Mouse (Mus musculus) adrenal gland, postnatal 14 days (tissue): ENCODE data around the gene BC048403. TPM values are rescaled to one million over a fixed set of nuclear protein-coding genes. Genes with fewer than 3 reads are reported as not detected.

Experiments used
- DNase-seq: peaks from one replicate; pipeline ENCODE4 v3.0.0; 2021; ENCODE audit warnings: mixed read lengths
- long read RNA-seq, 2 experiments: library from polyadenylated mRNA; stranded (forward); transcript quantifications; one replicate each; pipeline ENCODE4 v2.0.0; 2021
- total RNA-seq: library from RNA; stranded (reverse); gene quantifications from 2 replicates; pipeline ENCODE4 v1.2.3, GENCODE M21; 2021

BC048403 gene
- total RNA-seq, result 8.5 and 9.0 TPM in 2 replicates
- long read RNA-seq, experiment 1, transcript BC048403-201 (3 exons, 3,123 nt), result major isoform, 11 of 16 reads
- long read RNA-seq, experiment 1, partial matches to known transcripts, result 1 of 16 reads
- long read RNA-seq, experiment 1, other reads (novel, unspliced or antisense), result 3 of 16 reads
- long read RNA-seq, experiment 2, transcript BC048403-201 (3 exons, 3,123 nt), result major isoform, 8 of 9 reads
- long read RNA-seq, experiment 2, partial matches to known transcripts, result 0 of 9 reads
- long read RNA-seq, experiment 2, other reads (novel, unspliced or antisense), result 1 of 9 reads

DNA sequence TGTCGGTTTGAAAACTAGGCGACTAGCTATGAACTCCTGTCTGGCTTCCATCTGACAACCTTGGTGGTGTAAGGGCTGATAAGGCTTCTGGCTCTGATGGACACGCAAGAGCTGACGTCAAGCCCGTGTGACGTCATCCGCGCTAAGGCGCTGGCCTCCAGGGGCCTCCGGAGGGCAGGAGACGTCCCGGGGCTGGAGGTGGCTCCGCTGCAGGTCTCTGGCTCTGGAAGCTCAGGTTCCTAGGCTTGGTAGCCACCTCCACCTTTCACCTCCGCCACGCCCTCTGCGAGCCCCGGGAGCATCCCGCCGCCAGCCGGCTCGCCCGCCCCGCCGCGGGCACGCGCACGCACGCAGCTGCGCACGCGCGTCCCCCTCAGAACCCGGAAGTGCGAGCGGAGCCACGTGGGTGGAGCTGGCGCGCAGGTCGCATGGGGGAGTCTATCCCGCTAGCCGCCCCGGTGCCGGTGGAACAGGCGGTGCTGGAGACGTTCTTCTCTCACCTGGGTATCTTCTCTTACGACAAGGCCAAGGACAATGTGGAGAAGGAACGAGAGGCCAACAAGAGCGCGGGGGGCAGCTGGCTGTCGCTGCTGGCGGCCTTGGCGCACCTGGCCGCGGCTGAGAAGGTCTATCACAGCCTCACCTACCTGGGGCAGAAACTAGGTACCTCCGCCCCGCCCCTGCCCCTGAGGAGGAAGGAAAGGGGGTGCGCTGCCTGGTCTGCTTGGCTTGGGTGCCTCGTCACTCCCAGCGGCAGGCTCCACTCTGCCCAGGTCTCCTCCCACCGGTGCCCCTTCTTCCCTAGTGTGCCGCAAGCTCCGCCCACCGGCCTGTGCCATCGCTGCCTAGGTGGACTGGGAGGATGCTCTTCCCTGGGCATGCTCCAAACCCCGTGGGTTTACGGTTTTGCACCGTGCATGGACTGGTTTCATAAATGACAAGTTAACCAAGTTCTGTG is at the start of gene BC048403:
TSS of gene BC048403 (plus strand) at position 390 of the 958 bp plus-strand sequence.
- DNase-seq, result peak; percentile 94

DNA sequence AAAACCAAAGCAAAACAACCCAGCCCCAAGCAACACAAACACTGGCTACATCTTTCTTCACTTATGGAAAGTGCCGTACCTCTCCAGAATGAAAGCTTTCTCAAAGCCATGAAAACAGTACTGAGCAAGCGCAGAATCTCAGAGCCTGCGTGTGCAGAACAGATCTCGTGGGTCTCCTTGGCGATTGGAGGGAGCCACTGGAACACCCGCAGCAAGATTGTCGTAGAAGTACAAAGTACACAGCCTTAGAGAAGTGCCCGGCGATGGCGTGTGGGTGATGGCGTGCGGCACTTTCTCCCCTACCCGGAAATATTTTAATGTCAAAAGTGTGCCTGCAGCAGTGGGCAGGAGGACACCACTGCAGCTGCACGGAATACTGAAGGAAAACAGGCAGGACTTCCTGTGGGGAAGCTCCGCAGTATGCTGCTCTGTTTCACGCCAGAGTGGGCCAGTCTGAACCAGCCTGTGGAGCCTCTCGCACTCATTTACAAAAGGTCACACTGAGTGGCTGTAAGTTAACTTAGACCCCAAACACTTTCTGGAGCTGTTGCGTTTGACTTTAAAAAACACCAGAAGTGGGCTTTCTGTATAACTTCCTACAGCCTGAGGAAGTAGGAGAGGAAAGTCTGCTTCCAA is 46.7 kb upstream of the BC048403 start:
- DNase-seq, result no peak

DNA sequence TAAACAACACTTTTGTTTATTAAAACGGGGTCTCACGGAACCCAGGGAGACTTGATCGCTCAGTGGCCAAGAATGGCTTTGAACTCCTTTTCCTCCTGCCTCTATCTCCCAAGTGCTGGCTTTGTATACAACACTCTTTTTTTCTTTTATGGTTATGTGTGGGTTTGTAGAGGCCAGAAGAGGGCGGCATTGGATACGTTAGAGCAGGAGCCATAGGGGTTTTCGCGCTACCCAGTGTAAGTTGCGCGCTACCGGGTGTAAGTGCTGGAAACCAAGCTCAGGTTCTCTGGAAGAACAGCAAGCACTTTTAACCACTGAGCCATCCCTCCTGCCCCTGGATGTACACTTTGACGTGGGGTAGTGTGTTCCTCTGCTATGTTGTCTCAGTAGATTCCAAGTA is 45.2 kb upstream of the BC048403 start:
- DNase-seq, result no peak

DNA sequence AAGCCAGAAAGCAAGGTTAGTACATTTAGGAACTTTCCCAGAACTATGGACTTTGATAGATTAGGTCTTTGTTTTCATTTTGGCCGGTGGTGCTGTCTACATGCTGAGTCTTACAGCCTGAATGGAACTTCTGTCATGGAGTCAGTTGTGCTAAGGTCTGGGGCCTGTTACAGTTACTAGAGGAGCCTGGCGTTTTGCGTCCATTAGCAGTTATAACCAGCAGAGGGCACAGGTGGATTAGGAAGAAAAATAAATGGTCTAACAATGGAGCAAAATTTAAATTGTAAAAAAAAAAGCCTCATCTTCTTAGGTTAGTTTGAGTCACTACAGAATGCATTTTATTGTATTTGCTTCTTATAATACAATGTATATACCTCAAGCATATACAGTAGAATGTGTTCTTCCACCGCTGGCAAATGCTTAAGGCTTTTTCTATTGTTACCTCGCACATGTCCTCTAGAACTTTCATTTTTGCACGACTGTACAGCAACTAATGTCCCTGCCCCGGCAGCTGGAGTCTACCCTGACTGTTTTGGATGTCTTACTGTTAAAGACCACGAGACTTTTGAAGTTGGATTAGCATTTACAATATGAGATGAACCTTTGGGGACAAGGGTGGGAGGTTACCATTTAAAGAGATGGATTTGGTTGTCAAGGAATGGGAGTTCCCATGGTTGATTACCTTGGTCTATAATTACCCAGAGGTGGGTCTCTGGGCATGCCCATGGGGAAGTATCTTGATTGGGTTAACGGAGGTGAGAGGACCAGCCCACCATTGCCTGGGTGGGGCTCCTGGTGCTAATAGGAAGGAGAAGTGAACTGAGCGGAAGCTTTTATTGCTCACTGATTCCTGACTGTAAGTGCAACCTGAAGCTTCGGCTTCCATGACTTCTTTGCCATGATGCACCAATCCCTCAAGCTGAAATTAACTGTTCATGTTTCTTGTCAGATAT is 38.2 kb upstream of the BC048403 start:
- DNase-seq, result peak; percentile 59

DNA sequence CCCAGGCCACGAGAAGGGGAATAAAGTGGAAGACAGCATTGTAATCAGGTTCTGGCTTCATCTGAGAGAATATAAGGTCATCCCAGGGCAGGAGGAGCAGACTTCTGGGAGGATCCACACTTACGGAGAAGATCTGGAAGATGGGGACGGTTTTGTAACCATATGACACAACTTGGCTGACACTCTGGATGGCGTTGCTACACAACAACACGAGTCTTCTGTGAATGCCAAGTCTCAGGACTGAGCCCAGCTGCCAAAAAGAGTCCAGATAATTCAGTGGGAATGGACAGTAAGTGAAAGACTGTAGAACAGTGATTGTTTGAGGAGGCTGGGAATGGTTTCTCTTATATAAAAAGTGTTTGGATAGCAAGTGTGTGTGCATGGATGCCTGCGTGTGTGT is 36.1 kb upstream of the BC048403 start:
- DNase-seq, result peak; percentile 40

DNA sequence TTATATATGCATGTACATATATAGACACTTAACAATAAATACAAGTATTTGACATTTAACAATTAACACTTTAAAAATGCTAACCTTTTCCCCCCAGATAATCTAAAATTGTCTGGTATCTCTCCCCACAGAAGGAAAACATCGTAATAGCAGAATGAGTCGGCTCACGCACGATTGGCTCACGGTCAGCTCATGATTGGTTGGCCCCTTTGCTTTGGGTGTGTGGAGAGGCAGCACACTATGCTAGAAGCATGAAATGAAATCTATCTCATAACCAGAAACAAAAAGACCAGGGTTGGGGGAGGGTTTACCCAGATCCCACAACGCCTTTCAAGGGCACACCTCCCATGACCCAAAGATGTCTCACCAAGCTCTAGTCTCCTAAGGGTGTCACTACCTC is 34.9 kb upstream of the BC048403 start:
- DNase-seq, result peak; percentile 13

DNA sequence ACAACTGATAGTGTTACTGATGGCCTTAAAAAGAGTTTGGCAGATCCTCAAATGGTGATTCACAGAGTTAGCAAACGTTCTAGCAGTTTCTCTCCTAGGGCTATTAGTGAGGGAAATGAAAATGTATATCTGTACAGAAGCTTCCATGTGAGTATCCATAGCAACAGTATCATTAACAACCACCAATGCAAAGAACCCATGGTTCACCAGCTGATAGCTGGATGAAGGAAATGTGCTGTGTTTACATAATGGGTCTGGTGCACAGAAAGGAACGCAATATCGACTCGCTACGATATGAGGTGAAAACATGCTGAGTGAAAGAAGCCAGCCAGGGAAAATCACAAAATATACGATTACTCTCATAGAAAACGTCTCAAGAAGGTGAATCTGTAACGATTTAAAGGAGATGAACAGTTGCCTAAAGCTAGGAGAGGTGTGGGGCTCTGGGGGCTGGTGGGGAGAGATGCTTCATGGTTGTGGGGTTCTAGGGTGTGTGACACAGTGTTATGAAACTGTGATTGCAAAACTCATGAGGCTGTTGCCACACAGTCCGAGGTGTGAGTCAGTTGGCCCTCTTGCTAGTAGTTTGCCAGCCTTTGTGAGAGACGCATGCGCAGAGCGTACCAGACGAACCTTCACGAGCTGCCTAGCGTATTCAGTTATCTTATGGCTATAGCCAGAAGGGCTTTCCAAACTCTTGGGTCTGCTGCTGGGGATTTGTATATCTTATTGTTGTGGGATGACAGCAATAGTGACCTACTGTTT is 34.2 kb upstream of the BC048403 start:
- DNase-seq, result peak; percentile 54

DNA sequence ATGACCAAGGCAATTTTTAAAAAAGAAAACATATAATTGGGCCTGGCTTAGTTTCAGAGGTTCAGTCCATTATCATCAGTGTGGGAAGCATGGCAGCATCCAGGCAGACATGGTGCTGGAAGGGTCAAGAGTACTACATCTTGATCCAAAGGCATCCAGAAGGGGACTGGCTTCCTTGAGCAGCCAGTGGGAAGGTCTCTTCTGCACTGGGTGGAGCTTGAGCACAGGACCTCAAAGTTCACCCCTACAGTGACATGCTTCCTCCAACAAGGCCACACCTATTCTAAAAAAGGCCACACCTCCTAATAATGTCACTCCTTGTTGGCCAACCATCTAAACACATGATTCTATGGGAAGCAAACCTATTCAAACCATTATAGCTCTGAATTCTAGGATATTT is 22.9 kb upstream of the BC048403 start:
- DNase-seq, result no peak

DNA sequence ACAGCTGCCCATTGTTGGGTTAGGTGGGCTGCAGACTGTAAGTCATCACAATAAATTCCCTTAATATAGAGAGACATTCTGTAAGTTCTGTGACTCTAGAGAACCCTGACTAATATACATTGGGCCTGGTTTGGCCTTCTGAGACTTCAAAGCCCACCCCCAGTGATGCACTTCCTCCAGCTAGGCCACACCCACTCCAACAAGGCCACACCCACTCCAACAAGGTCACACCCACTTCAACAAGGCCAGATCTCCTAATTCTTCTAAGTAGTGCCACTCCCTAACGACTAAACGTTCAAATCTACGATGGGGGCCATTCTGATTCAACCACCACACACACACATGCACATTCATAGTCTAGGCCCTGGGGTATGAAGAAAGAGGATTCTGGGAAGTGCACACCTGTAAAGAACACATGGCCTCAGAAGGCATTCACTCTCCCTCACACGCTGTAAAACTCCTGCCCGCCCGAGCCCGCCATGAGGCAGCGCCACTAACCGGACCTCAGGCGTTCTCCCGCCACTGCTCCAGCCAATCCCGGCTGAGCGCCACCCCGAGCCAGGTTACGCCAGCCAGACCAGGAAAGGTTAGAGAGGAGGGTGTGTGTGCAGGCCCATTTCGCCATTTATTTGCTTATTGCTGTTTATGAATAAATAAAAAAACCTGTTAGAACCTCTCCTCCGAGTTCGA is 20.7 kb upstream of the BC048403 start:
- no peak for DNase-seq

DNA sequence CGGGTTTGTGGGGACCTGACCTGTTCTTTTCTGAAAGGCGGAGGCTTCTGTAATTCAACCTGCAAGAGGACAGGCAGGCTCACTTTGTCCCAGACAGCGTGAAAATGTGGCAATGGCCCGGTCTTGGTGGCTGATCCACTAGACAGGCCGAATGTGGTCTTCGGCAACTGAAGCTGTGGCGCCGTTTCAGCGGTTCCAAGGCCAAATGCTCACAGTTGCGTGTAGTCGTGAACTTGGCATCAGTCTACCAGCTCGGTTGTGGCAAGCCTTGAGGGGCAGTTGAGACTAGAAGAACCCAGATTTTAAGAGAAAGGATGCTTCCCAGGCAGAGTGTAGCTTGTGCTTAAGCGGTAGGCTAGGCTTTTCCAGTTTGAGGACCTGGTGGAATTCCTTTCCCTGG is 19.0 kb upstream of the BC048403 start:
- DNase-seq, result no peak

DNA sequence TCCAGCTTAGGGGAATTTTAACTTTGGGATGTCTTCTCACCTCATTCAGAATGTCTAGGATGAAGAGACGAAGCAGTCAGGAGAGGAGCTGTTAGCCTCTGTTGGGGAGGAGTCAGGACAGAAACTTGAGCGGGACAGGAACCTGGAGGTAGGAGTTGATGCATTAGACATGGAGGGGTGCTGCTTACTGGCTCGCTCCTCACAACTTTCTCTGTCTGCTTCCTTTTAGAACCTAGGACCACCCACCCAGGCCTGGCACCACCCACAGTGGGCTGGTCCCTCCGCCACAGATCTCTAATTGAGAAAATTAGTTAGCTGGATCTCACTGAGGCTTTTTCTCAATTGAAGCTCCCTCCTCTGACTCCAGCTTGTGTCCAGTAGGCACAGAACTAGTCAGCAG is 13.2 kb upstream of the BC048403 start:
- DNase-seq, result no peak

DNA sequence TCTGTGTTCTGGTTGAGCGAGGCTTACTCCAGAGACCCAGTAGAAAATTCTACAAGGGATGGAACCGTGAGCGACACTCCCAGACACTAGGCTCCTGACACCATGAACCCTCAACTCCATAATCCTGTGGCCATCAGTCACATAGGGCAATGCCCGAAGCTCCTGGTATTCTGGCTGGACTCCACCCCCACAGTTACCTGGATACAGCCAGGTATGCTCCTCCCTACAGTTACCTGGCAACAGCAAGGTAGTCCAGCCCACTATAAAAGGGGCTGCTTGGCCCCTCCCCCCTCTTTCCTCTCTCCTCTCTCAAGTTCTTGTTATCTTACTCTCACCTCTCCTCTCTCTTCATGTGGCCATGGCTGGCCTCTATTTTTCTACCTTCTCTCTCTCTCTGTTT is 12.6 kb upstream of the BC048403 start:
- DNase-seq, result no peak

DNA sequence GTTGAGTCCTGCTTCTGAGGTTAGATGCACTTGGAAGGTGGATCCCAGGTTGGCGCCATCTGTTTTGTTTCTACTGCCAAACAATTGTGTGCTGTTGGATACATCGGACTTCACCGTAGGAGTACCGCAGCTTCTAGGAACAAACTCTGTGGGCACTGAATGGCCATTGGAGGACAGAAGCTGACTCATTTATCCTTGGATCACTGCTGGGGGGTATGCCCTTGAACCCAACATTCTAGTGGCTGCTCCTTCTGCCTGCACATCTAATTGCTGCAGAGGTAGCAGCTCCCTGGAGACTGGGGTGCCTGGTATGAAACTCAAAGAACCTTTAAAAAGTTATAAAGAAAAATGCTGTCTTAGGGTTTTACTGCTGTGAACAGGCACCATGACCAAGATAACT is 11.5 kb upstream of the BC048403 start:
- no peak for DNase-seq

DNA sequence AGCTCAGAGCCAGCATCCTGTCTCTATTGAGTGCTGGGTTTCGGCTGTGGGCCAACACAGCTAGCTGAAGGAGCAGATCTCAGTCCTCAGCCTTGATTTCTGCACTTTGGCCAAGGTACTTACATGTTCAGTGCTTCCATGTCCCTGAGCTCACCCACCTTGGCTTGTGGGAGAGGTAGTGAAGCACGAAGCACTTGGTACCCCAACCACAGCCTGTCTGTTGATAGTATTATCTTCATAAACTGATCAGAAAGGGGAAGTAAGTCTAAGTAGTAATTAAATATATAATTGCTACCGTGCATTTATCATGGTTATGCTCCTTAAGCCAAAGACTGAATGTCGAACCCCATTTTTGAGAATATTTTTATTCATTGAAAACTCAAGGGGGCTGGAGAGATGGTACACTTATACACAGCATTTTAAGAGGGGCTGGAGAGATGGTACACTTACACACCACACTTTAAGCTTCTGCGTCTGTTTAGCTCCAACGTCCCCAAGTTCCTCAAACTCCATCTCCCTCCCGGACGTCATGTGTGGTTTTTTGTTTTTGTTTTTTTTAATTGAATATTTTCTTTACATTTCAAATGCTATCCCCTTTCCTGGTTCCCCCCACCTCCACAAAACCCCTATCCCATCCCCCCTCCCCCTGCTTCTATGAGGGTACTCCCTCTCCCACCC is 8.6 kb upstream of the BC048403 start:
- no peak for DNase-seq

DNA sequence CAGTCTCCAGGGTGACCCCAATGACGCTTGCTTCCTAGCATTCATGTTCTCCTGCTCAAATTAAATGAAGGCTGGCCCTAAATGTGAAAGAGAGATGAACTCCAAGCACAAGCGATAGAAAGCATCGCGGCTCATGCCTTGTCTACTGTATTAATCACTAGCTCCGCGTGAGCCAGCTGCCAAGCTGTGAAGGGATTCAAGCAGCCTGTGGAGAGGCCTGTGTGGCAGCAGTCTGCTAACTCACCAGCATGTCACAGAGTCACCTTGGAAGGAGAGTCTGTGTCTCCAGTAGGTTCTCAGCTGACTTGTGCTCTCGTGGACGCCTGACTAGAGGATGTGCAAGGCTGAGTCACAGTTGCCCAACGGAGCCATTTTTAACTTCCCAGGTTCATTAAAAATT is 7.2 kb upstream of the BC048403 start:
- DNase-seq, result no peak

DNA sequence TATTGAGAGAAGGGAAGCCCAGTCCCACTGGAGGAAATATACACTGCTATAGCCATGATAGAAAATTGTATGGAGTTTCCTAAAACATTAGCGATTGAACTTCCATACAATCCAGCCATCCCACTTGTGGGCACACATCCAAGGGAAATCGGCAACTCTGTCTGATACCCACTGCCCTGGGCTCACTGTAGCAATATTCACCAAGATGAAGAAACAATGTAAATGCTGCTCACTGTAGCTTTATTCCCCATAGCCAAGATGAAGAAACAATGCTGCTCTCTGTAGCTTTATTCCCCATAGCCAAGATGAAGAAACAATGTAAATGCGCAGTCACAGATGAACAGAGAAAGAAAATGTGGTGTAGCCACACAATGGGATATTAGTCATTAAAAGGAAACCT is 2.5 kb upstream of the BC048403 start:
- DNase-seq, result no peak

DNA sequence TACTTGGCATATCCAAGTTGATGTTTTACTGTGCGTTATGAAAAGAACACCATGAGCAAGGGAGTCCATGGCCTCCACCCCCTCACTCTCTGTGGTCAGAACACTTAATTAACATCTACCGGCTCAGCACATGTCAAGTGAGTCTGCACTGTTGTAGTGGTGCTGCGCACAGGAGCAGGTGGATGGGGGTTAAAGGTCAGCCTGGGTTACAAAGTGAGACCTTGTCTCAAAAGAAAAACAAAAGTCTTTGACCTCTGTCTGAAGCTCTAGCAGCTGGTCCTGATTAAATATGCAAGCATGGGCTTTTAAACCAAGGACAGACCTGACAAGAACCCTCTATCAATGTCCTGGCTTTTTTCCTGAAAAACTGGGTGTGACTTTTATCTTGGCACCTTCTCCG is 2.6 kb downstream of the BC048403 start:
- no peak for DNase-seq

DNA sequence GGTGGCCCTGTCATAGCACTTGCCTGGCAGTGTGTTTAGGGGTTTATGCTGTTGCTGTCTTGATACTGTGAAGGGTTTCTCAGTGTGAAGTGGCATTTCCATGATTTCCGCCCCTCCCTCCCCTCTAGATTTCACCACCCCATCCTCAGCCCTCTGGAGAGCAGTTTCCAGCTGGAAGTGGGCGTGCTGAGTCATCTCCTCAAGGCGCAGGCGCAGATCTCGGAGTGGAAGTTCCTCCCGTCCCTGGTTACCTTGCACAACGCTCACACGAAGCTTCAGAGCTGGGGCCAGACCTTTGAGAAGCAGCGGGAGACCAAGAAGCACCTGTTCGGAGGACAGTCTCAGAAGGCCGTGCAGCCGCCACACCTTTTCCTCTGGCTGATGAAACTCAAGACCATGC is 10.4 kb downstream of the BC048403 start:
- peak; percentile 36 for DNase-seq

DNA sequence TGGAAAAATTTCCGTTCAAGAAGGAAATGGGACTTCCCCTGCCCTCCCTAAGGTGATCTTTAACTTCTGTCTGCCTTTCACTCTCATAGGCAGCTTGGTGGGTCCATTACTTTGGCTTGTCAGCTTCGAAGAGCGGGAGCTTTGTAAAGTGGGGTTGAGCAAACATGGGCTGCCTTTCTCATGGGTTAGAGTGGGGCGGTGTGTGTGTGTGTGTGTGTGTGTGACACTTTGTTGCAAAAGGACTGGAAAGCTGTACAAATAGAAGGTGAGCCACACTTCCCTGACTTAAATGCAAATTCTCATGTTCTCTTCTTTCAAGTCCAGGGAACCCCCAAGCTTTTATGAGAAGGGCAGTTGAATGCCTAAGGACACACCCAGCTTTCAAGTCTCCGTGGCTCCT is 14.5 kb downstream of the BC048403 start:
- DNase-seq, result no peak

DNA sequence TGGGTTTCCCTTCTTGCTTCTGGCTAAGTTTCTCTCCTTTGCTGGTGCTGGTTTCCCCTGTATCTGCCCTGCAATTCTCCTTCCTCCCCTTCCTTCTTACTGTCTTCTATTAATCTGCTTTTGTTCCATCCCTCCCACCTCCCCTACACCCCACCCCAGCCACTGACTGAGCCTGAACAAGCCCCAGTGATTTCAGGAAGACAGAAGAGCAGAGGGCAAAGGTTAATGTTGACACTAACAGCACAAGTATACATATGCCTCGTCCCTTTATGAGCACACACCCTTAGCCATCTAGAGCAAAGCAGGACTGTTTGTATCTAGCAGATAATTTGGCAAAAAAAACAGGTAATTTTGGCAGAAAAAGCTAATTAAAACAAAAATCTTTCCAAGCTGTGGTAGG is 16.1 kb downstream of the BC048403 start:
- no peak for DNase-seq
